Mouse (Mus musculus): ENCODE measurements at regions not wholly inside any gene's neighbourhood (a gene's known extent, or its start where the extent isn't known, plus 50 kb on each side); places are given as distances from the start of the nearest gene placed in this dataset.

GRCm38 (mm10) chr17:85821861-85822260, 133.8 kb upstream of the Six2 start:
- DNase-seq = no peak

- no peak for DNase-seq
Observed at GRCm38 (mm10) chr17:85818098-85818855, 130.2 kb upstream of the Six2 start.

GRCm38 (mm10) chr17:85816521-85816920, 128.4 kb upstream of the Six2 start:
- no peak for DNase-seq

GRCm38 (mm10) chr17:85816056-85816455, 128.0 kb upstream of the Six2 start:
- DNase-seq = no peak

- no peak for DNase-seq
Observed at GRCm38 (mm10) chr17:85808580-85808979, 120.5 kb upstream of the Six2 start.

GRCm38 (mm10) chr17:85805726-85806359, 117.8 kb upstream of the Six2 start:
- DNase-seq = no peak

- no peak for DNase-seq
Observed at GRCm38 (mm10) chr17:85804631-85805030, 116.6 kb upstream of the Six2 start.

GRCm38 (mm10) chr17:85801734-85802133, 113.7 kb upstream of the Six2 start:
- no peak for DNase-seq

- no peak for DNase-seq
Observed at GRCm38 (mm10) chr17:85801079-85801605, 113.1 kb upstream of the Six2 start.

- DNase-seq = no peak
Observed at GRCm38 (mm10) chr17:85800357-85801078, 112.4 kb upstream of the Six2 start.

- DNase-seq = no peak
Observed at GRCm38 (mm10) chr17:85799865-85800356, 111.8 kb upstream of the Six2 start.

- no peak for DNase-seq
Observed at GRCm38 (mm10) chr17:85799081-85799864, 111.2 kb upstream of the Six2 start.

- DNase-seq = no peak
Observed at GRCm38 (mm10) chr17:85797755-85798154, 109.7 kb upstream of the Six2 start.

GRCm38 (mm10) chr17:85795820-85796219, 107.7 kb upstream of the Six2 start:
- DNase-seq = no peak

GRCm38 (mm10) chr17:85785625-85786294, 97.7 kb upstream of the Six2 start:
- no peak for DNase-seq

- DNase-seq = no peak
Observed at GRCm38 (mm10) chr17:85780477-85780876, 92.4 kb upstream of the Six2 start.

- no peak for DNase-seq
Observed at GRCm38 (mm10) chr17:85776876-85777275, 88.8 kb upstream of the Six2 start.

GRCm38 (mm10) chr17:85768341-85768740, 80.3 kb upstream of the Six2 start:
- DNase-seq = no peak

GRCm38 (mm10) chr17:85767201-85767862, 79.3 kb upstream of the Six2 start:
- DNase-seq = no peak

- no peak for DNase-seq
Observed at GRCm38 (mm10) chr17:85766556-85766955, 78.5 kb upstream of the Six2 start.

- DNase-seq = no peak
Observed at GRCm38 (mm10) chr17:85758581-85759098, 70.6 kb upstream of the Six2 start.

Measured in cerebellum, adult 18-20 months (tissue).